Mouse (Mus musculus) mouse trophoblast stem cell (cell line): ENCODE results near the gene Tlr11.

ENCODE experiments used
- in situ Hi-C, 2 experiments: fragments of 300-500 bp; cut with MseI, MboI; formaldehyde crosslinking; loops; 2 replicates in 1 of 2; 3 replicates in 1 of 2; pipeline ENCODE4 v1.15.1; 2025

Tlr11 gene

DNA sequence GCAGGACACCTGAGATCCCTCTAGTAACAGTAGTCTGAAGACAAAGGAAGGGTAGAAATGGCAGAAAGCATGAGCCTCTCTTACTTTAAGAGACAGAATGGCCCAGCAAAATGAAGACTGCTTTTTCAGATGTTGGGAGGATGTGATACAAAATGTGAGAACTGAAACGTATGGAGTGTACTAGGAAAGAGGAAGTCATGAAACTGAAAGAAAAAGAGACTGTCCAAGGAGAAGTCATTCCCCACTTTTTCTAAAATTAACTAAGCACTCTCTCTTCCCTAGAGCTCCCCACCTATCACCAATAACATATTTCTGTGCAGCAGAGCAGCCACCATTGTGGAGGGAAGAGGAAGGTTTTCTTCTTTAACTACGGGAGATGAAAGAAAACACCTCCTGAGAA is at the start of gene Tlr11:
Gene Tlr11 (plus strand): TSS at position 322 of the 400 bp plus-strand sequence.
- in situ Hi-C loops: loop anchor here in 1 of 2 experiments (25.0 kb wide), 1 partner anchor 405 kb away; no protein-coding TSS in a partner anchor

DNA sequence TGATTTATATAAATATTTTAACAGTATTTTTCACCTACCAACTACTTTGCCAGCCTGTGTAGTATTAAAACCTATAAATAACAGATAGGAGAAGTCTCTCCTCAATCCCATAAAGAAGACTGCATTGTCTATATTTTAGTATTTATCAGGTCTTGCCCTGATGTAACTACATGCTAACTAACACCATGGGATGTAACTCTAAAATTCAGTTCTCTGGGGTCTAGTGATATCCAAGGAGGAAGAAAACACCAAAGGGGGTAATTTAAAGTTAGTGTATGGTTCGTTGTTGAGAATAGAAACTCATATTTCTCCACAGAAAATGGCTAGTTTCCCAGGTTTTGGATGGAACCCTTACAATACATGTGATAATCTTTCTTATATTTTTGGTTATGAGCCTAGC is 31.1 kb upstream of the Tlr11 start, which contains the start of gene Olfr734:
Gene Olfr734 (minus strand): TSS at position 101 of the 400 bp plus-strand sequence.
- in situ Hi-C loops: no loop called here

DNA sequence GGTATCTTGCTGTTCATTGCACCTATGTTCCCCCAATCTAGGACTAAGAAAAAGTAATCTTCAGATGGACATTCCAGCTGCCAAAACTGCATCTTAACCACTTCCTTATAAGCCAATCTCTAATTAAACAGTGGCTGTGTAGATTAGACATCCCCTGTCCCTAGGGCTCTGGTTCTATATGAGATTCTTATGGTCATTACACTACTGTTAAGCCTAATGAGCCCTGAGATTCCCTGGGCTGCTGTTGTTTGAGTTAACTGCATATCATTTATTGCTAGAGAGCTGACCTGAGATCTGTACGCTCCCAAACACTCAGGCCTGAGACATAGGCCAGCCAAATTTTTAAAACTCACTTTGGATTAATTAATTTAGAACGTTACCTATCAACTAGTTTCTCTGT is 8.9 kb upstream of the Tlr11 start, which contains the start of gene Olfr735:
Gene Olfr735 (minus strand): TSS at position 77 of the 400 bp plus-strand sequence.
- in situ Hi-C loops: no loop called here

DNA sequence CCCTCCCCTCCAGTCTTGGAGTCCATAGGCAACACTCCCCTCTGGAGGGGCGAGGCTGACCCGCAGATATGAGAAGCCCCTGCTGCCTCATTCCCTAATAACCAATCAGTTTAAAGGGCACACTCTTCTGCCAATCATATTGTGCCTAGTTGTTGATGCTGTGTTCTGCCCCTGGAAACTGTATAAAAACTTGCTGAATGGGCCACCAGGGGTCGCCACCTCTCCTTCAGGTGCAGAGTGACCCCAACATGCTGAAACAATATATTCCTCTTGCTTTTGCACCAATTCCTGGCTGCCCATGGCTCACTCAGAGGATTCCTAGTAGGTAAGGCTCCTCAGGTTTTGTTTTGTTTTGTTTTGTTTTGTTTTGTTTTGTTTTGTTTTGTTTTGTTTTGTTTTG is 5.3 kb upstream of the Tlr11 start:
- in situ Hi-C loops: loop anchor here in 1 of 2 experiments (25.0 kb wide), 1 partner anchor 410 kb away; no protein-coding TSS in a partner anchor

DNA sequence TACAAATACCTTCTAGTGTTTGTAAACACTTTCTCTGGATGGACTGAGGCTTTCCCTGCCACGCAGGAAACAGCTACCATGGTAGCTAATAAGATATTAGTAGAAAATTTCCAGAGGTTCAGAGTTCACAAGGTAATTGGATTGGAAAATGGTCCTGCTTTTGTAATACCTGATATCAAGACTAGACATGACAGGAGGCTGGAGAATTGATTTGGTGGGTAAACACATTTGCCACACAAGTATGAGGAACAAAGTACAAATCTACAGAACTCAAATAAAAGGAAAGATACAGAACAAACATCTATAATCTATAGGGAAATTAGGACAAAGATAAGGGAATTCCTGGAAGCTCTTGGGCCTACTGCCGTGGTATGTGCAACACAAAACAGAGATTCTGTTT is 989 bp upstream of the Tlr11 start:
- in situ Hi-C loops: loop anchor here in 1 of 2 experiments (25.0 kb wide), 1 partner anchor 406 kb away; no protein-coding TSS in a partner anchor

DNA sequence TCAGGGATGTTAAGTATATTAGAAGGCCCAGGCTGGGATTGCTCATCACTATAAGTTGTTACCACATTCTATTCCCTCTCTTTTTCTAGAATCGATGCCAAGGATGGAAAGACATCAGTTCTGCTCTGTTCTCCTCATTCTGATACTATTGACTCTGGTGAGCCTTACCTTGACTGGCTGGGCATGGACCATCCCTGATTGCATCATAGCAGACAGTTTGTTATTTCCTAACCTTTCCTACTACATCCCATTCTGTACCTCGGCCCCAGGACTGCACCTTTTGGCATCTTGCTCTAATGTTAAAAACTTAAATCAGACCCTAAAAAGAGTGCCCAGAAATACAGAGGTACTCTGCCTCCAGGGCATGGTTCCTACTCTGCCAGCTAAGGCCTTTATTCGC is 2.8 kb downstream of the Tlr11 start:
- in situ Hi-C loops: loop anchor here in 1 of 2 experiments (25.0 kb wide), 1 partner anchor 402 kb away; no protein-coding TSS in a partner anchor

DNA sequence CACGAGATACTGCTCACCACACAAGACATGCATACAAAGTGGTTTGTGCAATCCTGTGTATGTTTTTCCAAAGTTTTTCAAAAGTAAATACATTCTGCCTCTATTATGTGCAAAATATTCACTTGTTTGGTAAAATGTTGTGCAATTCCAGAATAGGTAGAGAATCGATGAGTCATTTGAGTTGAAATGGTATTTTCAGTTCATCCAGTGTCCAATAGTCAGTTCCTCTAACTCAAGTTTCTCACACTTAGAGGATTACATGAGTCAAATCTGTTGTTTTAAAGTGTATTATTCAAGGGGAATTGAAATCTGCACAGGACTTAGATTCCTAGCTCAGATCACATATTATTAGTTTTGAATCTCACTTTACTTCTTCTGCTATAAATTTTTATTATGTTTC is 5.8 kb downstream of the Tlr11 start:
- in situ Hi-C loops: loop anchor here in 1 of 2 experiments (25.0 kb wide), 1 partner anchor 399 kb away; no protein-coding TSS in a partner anchor

DNA sequence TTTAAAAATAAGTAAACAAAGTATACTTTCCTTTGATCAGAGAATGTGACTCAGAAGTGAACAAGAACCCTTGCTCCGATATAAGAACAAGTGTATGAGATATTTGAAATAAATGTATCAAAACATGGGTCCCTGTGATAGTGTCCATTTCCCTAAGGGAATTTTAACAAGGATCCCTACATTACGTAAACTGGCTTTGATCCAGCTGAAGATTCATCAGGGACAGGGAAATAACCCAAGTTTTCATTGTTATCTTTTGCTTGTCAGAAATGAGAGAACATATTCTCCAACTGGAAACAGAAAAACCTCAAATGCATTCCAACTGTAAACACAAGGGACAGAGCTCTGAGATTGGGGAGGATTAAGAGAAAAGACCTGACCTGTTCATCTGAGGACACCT is 23.1 kb downstream of the Tlr11 start, which contains the start of gene Olfr736:
Gene Olfr736 (plus strand): TSS at position 301 of the 400 bp plus-strand sequence.
- in situ Hi-C loops: no loop called here

DNA sequence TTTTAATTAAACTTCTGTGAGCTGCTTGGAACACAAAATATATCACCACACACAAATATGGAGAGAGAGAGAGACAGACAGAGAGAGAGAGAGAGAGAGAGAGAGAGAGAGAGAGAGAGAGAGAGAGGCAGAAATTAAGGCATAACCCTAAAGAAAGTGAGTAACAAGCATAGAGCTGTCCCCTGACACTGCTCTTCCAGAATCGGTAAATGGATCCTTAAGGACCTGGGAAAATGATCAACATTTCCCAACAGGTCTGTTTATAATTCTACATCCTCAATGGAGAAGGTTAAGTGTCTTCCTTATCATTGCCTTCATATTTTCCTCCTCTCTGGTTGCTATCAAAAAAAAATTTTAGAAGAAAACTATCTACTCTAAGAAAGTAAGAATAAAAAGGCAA is 49.6 kb downstream of the Tlr11 start, which contains the start of gene Olfr738:
Gene Olfr738 (plus strand): TSS at position 301 of the 400 bp plus-strand sequence.
- in situ Hi-C loops: no loop called here
